Mouse (Mus musculus) heart, embryonic 16.5 days (tissue): ENCODE measurements around the gene Phf19. TPM values are rescaled to one million over a fixed set of nuclear protein-coding genes. Genes with fewer than 3 reads are reported as not detected.

Source experiments
- ATAC-seq: fragments of 200-750 bp; cut with Nextera tagmentation; replicated peaks from 2 replicates; pipeline ENCODE4 v1.8.0; 2017; ENCODE audit warnings: moderate number of reproducible peaks; ENCODE audit not compliant: insufficient read depth, low FRiP score; ENCODE audit errors: extremely low read depth
- H3K27ac ChIP-seq: fragments of 300-500 bp; sonication (generic); 2 replicates; pipeline ENCODE4 v1.5.1; 2014; ENCODE audit warnings: mild to moderate bottlenecking, low read length, control low read depth, moderate library complexity
- H3K27me3 ChIP-seq: fragments of 300-500 bp; sonication (generic); 2 replicates; pipeline ENCODE4 v1.6.1; 2014; ENCODE audit warnings: low read length, mixed read lengths; ENCODE audit not compliant: control insufficient read depth, insufficient read depth
- H3K36me3 ChIP-seq: fragments of 300-500 bp; sonication (generic); 2 replicates; pipeline ENCODE4 v1.6.1; 2014; ENCODE audit not compliant: control insufficient read depth, insufficient read depth
- H3K4me1 ChIP-seq: fragments of 300-500 bp; sonication (generic); 2 replicates; pipeline ENCODE4 v1.6.1; 2014; ENCODE audit warnings: low read length, mixed read lengths; ENCODE audit not compliant: control insufficient read depth, insufficient read depth
- H3K4me2 ChIP-seq: fragments of 300-500 bp; sonication (generic); 2 replicates; pipeline ENCODE4 v1.6.1; 2014; ENCODE audit warnings: low read depth, mild to moderate bottlenecking, control low read depth, low read length
- H3K4me3 ChIP-seq: fragments of 300-500 bp; sonication (generic); 2 replicates; pipeline ENCODE4 v1.5.1; 2014; ENCODE audit warnings: mild to moderate bottlenecking, control low read depth, low read length
- H3K9ac ChIP-seq: fragments of 300-500 bp; sonication (generic); 2 replicates; pipeline ENCODE4 v1.6.1; 2014; ENCODE audit warnings: low read length, control low read depth
- H3K9me3 ChIP-seq: fragments of 300-500 bp; sonication (generic); replicated peaks from 2 replicates; pipeline ENCODE4 v1.6.1; 2016; ENCODE audit warnings: low read length; ENCODE audit not compliant: control insufficient read depth
- WGBS: fragments of 180-500 bp; shearing (Covaris S2); extraction: QIAGEN DNeasy Blood & Tissue Kit; methylation state at CpG from one replicate; pipeline ENCODE4 v1.1.7; 2014; 5-methylcytosine and 5-hydroxymethylcytosine counted together
- polyA plus RNA-seq: library from polyadenylated mRNA; unstranded; fragments of >200 nt; fragmentation: Nextera tagmentation; extraction: Ambion mirVana; gene quantifications from 2 replicates; pipeline ENCODE4 v1.2.1, GENCODE M21; 2015

The Phf19 gene
- polyA plus RNA-seq, 1 experiment from 2014 or later = 2.6 TPM

GRCm38 (mm10) chr2:34870520-34871474 is 43.0 kb downstream of the Phf19 start:
- Histone ChIP-seq H3K9me3 (no peaks in the 10 kb centered on the region), H3K4me1 (peaks cover 19% of the 10 kb centered on the region), H3K27me3 (peaks cover 8% of the 10 kb centered on the region; the same call in 1 of the 2 replicates), H3K9ac (peak overlapping the region; percentile 92), H3K36me3 (peaks cover 1% of the 10 kb centered on the region; the same call in 1 of the 2 replicates), H3K27ac (peak overlapping the region; percentile 97), H3K4me3 (peak overlapping the region; percentile 82), H3K4me2 (peak overlapping the region; percentile 77)
- ATAC-seq = peak; percentile 98
- whole genome bisulfite sequencing = under 1% methylated on average over 67 of the region's 67 CpGs

- Histone ChIP-seq H3K27me3 (0 out of 2 replicates have a peak, but pooled peaks cover 5% of the 10 kb centered on the region), H3K4me3 (peak overlapping the region; percentile 43), H3K27ac (no peak overlapping the region), H3K4me1 (peaks cover 19% of the 10 kb centered on the region), H3K9me3 (no peaks in the 10 kb centered on the region), H3K9ac (peak overlapping the region; percentile 42; the same call in 1 of the 2 replicates), H3K4me2 (peak overlapping the region; percentile 72), H3K36me3 (peaks cover 12% of the 10 kb centered on the region)
- no peak for ATAC-seq
- WGBS = 32% methylated on average over 5 of the region's 5 CpGs
These were observed 44.1 kb downstream of the Phf19 start for GRCm38 (mm10) chr2:34869680-34870079.

GRCm38 (mm10) chr2:34857728-34858127 is 56.1 kb downstream of the Phf19 start:
- Histone ChIP-seq H3K4me1 (no peaks in the 10 kb centered on the region), H3K4me3 (no peak overlapping the region), H3K9ac (no peak overlapping the region), H3K27ac (no peak overlapping the region), H3K9me3 (no peaks in the 10 kb centered on the region), H3K27me3 (no peaks in the 10 kb centered on the region), H3K36me3 (peaks cover 67% of the 10 kb centered on the region), H3K4me2 (no peak overlapping the region)
- no peak for ATAC-seq
- 71% methylated on average over 8 of the region's 8 CpGs for WGBS

GRCm38 (mm10) chr2:34855265-34855664 is 58.6 kb downstream of the Phf19 start:
- no peak for ATAC-seq
- no peak overlapping the region for H3K4me3 ChIP-seq
- 97% methylated on average over 4 of the region's 4 CpGs for WGBS
- no peak overlapping the region for H3K9ac ChIP-seq
- no peak overlapping the region for H3K4me2 ChIP-seq
- H3K4me1 ChIP-seq = no peaks in the 10 kb centered on the region
- H3K27ac ChIP-seq = no peak overlapping the region
- no peaks in the 10 kb centered on the region for H3K9me3 ChIP-seq
- no peaks in the 10 kb centered on the region for H3K27me3 ChIP-seq
- H3K36me3 ChIP-seq = peaks cover 71% of the 10 kb centered on the region

GRCm38 (mm10) chr2:34847702-34848101 is 66.1 kb downstream of the Phf19 start:
- Histone ChIP-seq H3K36me3 (peaks cover 17% of the 10 kb centered on the region), H3K27ac (no peak overlapping the region), H3K4me2 (no peak overlapping the region), H3K9ac (no peak overlapping the region), H3K9me3 (no peaks in the 10 kb centered on the region), H3K4me3 (no peak overlapping the region), H3K4me1 (no peaks in the 10 kb centered on the region), H3K27me3 (no peaks in the 10 kb centered on the region)
- WGBS = 86% methylated on average over 1 of the region's 1 CpGs
- no peak for ATAC-seq

Other genes with a start within 250 kb of the Phf19 start
- gene Gapvd1, start 158.8 kb downstream of the Phf19 start, polyA plus RNA-seq = 61.2 and 62.7 TPM in 2 replicates
- 630 and 742 TPM in 2 replicates for gene Hspa5, start 142.1 kb downstream of the Phf19 start, polyA plus RNA-seq
- 26.3 and 26.9 TPM in 2 replicates for gene Rabepk, start 114.1 kb downstream of the Phf19 start, polyA plus RNA-seq
- gene Fbxw2, start 87.7 kb downstream of the Phf19 start, polyA plus RNA-seq = 64.5 and 71.1 TPM in 2 replicates
- not detected in 2 replicates for gene Gm34653, start 81.0 kb downstream of the Phf19 start, polyA plus RNA-seq
- gene Cutal, start 39.6 kb downstream of the Phf19 start, polyA plus RNA-seq = 0.20 and 0.32 TPM in 2 replicates
- gene Psmd5, start 39.1 kb downstream of the Phf19 start, polyA plus RNA-seq = 54.0 and 57.4 TPM in 2 replicates
- gene Traf1, start 47.7 kb upstream of the Phf19 start, polyA plus RNA-seq = 2.7 and 3.3 TPM in 2 replicates
- gene Hc, start 147.4 kb upstream of the Phf19 start, polyA plus RNA-seq = 0.09 and 0.35 TPM in 2 replicates
- 0.10 and 0.42 TPM in 2 replicates for gene AI182371, start 187.5 kb upstream of the Phf19 start, polyA plus RNA-seq
- 19.7 and 21.3 TPM in 2 replicates for gene Cntrl, start 195.5 kb upstream of the Phf19 start, polyA plus RNA-seq